Mouse (Mus musculus) liver, embryonic 15.5 days (tissue): ENCODE data around the gene Pdgfb. TPM values are rescaled to one million over a fixed set of nuclear protein-coding genes. Genes with fewer than 3 reads are reported as not detected.

Source experiments
- ATAC-seq: fragments of 200-750 bp; cut with Nextera tagmentation; 2 replicates; pipeline ENCODE4 v1.8.0; 2017; ENCODE audit warnings: moderate number of reproducible peaks, mild to moderate bottlenecking, moderate library complexity; ENCODE audit not compliant: insufficient read depth
- H3K27ac ChIP-seq: fragments of 300-500 bp; sonication (generic); replicated peaks from 2 replicates; pipeline ENCODE4 v1.5.1; 2015; ENCODE audit warnings: mild to moderate bottlenecking, inconsistent platforms
- H3K27me3 ChIP-seq: fragments of 300-500 bp; sonication (generic); 2 replicates; pipeline ENCODE4 v1.6.1; 2015; ENCODE audit warnings: mild to moderate bottlenecking, inconsistent platforms
- H3K36me3 ChIP-seq: fragments of 300-500 bp; sonication (generic); replicated peaks from 2 replicates; pipeline ENCODE4 v1.6.1; 2015; ENCODE audit warnings: moderate library complexity, mild to moderate bottlenecking, inconsistent platforms
- H3K4me1 ChIP-seq: fragments of 300-500 bp; sonication (generic); replicated peaks from 2 replicates; pipeline ENCODE4 v1.6.1; 2015; ENCODE audit warnings: inconsistent platforms
- H3K4me2 ChIP-seq: fragments of 300-500 bp; sonication (generic); 2 replicates; pipeline ENCODE4 v1.6.1; 2015; ENCODE audit warnings: moderate library complexity, mild to moderate bottlenecking, inconsistent platforms
- H3K4me3 ChIP-seq: fragments of 300-500 bp; sonication (generic); replicated peaks from 2 replicates; pipeline ENCODE4 v1.5.1; 2015; ENCODE audit warnings: mild to moderate bottlenecking, inconsistent platforms
- H3K9ac ChIP-seq: fragments of 300-500 bp; sonication (generic); 2 replicates; pipeline ENCODE4 v1.6.1; 2015; ENCODE audit warnings: moderate library complexity, mild to moderate bottlenecking, inconsistent platforms
- H3K9me3 ChIP-seq: fragments of 300-500 bp; sonication (generic); replicated peaks from 2 replicates; pipeline ENCODE4 v1.6.1; 2016; ENCODE audit warnings: inconsistent platforms
- WGBS: fragments of 180-500 bp; shearing (Covaris S2); methylation state at CpG from one replicate; pipeline ENCODE4 v1.1.7; 2015; ENCODE audit warnings: mixed read lengths; ENCODE audit not compliant: insufficient replicate concordance; 5-methylcytosine and 5-hydroxymethylcytosine counted together
- polyA plus RNA-seq: library from polyadenylated mRNA; unstranded; fragments of >200 nt; fragmentation: Nextera tagmentation; extraction: Ambion mirVana; gene quantifications from 2 replicates; pipeline ENCODE4 v1.2.1, GENCODE M21; 2015

Gene Pdgfb
- polyA plus RNA-seq, 1 experiment from 2014 or later = 0.51 TPM

DNA sequence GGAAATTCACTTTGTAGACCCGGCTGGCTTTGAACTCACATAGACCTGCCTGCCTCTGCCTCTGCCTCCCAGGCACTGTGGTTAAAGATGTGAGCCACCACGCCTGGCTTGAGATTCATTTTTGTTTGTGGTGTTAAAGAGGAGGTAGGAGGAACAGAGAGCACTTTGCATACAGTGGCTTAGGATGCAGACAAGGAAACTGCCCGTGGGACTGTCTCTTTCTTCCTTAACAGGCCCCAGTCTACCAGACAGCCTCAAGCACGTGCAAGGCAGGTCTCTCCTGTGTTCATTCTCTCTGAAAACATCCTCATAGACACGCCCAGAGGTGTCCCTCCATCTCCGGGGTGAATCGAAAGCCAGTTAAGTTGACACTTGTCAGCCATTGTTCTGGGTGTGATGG is 19.6 kb upstream of the Pdgfb start:
- H3K9me3 ChIP-seq = 0 out of 2 replicates have a peak, but pooled peaks cover 5% of the 10 kb centered on the region
- whole genome bisulfite sequencing = 48% methylated on average over 7 of the region's 7 CpGs
- no peaks in the 10 kb centered on the region for H3K36me3 ChIP-seq
- no peak for ATAC-seq
- no peak overlapping the region for H3K27ac ChIP-seq
- no peaks in the 10 kb centered on the region; the same call in 1 of the 2 replicates for H3K4me1 ChIP-seq
- H3K4me3 ChIP-seq = no peak overlapping the region
- H3K27me3 ChIP-seq = no peaks in the 10 kb centered on the region
- no peak overlapping the region for H3K9ac ChIP-seq
- no peak overlapping the region for H3K4me2 ChIP-seq

DNA sequence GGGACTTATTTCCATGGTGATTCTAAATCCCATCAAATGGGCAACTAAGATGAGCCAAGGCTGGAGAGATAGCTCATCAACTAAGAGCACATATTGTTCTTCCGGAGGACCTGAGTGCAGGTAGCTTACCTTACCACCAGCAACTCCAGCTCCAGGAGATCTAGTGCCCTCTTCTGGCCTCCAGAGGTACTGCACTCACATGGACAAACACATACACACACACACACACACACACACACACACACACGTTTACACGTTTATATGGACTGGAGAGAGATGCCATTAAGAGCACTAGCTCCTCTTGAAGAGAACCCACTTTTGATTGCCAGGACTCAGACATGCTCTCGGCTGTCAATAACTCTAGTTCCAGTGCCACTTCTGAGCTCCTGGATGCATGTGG is 16.4 kb upstream of the Pdgfb start:
- Histone ChIP-seq H3K4me3 (no peak overlapping the region), H3K9me3 (0 out of 2 replicates have a peak, but pooled peaks cover 5% of the 10 kb centered on the region), H3K4me1 (peaks cover 3% of the 10 kb centered on the region; the same call in 1 of the 2 replicates), H3K4me2 (no peak overlapping the region), H3K9ac (no peak overlapping the region), H3K27ac (no peak overlapping the region), H3K36me3 (no peaks in the 10 kb centered on the region), H3K27me3 (no peaks in the 10 kb centered on the region)
- 71% methylated on average over 4 of the region's 4 CpGs for WGBS
- no peak for ATAC-seq

DNA sequence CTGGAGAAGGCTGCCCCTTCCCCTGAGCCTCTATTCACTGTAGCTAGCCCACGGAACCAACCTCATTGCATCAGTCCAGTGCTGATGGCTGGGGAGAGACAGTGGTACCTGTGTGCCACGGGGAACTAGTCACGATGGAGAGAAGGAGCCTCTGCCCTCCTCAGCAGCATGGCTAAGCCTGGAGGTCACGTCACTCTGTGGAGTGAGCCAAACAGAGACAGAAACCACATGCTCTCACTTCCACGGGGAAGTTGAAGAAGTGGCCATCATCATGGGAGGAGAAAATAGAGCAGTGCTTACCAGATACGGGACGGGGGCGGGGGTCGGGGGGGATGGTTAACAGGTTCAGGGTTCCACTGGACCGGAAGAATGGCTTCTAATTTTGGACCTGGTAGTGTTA is 15.6 kb upstream of the Pdgfb start:
- 54% methylated on average over 10 of the region's 10 CpGs for WGBS

DNA sequence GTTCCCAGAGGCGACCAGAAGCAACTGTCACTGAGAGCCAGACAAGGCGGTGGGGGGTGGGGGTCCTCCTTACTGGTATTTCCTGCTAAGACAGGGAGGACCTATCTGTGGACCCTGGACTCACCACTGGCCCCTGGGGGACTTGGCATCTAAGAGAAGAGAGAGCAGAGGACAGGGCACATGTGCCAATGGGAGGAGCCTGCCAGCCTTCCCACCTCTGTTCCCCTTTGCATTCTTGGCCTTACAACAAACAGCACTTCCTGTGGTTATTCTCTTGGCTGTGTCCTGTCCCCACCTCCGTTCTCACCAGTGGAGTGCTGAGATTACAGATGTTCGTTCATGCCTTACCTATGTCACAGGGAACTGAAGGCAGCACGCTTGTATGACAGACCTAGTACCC is 14.1 kb upstream of the Pdgfb start:
- 33% methylated on average over 5 of the region's 5 CpGs for WGBS
- Histone ChIP-seq H3K9me3 (0 out of 2 replicates have a peak, but pooled peaks cover 5% of the 10 kb centered on the region), H3K27ac (no peak overlapping the region), H3K4me2 (no peak overlapping the region), H3K4me1 (peaks cover 6% of the 10 kb centered on the region; the same call in 1 of the 2 replicates), H3K4me3 (no peak overlapping the region), H3K36me3 (no peaks in the 10 kb centered on the region), H3K27me3 (no peaks in the 10 kb centered on the region), H3K9ac (no peak overlapping the region)
- ATAC-seq = no peak

More for the DNA sequence above, 15.6 kb upstream of the Pdgfb start:
- no peak for ATAC-seq
- Histone ChIP-seq H3K9me3 (0 out of 2 replicates have a peak, but pooled peaks cover 5% of the 10 kb centered on the region), H3K27me3 (no peaks in the 10 kb centered on the region), H3K9ac (no peak overlapping the region), H3K4me2 (no peak overlapping the region), H3K4me1 (peaks cover 6% of the 10 kb centered on the region; the same call in 1 of the 2 replicates), H3K27ac (no peak overlapping the region), H3K36me3 (no peaks in the 10 kb centered on the region), H3K4me3 (no peak overlapping the region)

DNA sequence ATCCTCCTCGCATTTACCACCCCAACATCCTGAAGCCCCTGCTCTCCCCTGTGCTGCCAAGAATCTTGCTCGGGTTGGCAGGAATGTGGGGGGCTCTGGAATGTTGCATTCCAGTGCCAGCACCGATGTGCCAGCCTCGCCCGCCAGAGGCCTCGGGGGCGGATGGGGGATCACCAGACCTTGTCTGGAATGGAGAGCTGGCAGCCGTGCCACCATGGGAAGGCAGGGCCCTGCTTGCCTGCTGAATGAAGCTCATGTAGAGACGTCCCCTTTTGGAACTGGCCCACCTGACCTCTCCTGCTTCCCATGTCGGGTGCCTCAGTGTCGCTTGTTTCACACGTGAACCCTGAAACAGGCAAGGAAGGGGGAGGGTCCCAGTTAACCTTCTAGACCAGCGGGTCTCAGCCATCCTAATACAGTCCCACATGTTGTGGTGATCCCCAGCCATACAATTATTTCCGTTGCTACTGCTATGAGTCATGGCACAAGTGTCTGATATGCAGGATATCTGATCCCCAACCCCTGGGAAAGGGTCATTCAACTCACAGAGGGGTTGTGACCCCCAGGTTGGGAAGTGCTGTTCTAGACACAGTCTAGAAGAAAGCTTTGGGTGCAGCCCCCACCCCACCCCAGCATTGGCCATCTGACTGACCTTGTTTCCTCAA is 12.0 kb upstream of the Pdgfb start:
- no peak overlapping the region for H3K4me2 ChIP-seq
- peaks cover 6% of the 10 kb centered on the region; the same call in 1 of the 2 replicates for H3K4me1 ChIP-seq
- 0 out of 2 replicates have a peak, but pooled peaks cover 5% of the 10 kb centered on the region for H3K9me3 ChIP-seq
- no peak for ATAC-seq
- no peaks in the 10 kb centered on the region for H3K36me3 ChIP-seq
- H3K27ac ChIP-seq = no peak overlapping the region
- H3K4me3 ChIP-seq = no peak overlapping the region
- H3K9ac ChIP-seq = no peak overlapping the region
- 68% methylated on average over 14 of the region's 14 CpGs for WGBS
- H3K27me3 ChIP-seq = no peaks in the 10 kb centered on the region

DNA sequence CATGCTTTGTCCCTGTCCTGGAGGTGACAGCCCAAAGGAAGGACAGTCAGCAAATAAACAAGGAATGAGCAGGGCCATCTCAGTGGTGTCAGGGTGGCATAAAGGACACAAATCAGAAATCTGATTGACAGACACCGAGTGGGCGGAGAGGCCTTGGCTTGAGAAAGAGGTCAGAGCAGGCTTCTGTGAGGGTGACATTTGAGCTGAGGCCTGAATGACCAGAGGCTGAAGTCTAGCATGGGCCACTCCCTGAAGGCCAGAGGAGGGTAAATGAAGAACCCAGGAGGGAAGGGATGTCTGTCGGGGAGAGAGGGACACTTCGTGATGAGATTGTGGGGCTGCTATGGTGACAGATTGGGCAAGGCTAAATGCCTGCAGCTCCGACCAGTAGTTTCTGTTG is 11.3 kb upstream of the Pdgfb start:
- Histone ChIP-seq H3K4me1 (peaks cover 6% of the 10 kb centered on the region; the same call in 1 of the 2 replicates), H3K4me3 (no peak overlapping the region), H3K36me3 (no peaks in the 10 kb centered on the region), H3K27ac (no peak overlapping the region), H3K27me3 (no peaks in the 10 kb centered on the region), H3K4me2 (no peak overlapping the region), H3K9me3 (0 out of 2 replicates have a peak, but pooled peaks cover under 1% of the 10 kb centered on the region), H3K9ac (no peak overlapping the region)
- WGBS = 57% methylated on average over 5 of the region's 5 CpGs
- no peak for ATAC-seq

DNA sequence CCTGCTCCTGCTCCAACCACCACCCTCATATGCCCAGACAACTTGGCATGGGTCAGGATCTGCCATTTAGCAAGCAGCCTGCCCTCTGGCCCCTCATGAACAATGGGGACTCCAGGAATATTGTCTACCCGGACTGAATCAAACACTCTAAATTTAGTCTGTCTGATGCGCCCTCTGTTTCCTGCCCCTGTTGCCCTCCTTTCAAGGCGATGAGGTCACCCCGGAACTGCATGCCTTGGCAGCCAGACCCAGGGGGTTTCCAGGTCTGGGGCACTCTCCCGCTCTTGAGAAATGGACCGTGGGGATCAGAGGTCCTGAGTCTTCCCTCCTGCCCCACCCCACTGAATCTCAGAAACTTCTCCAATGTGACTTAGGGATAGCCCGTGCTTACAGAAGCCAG is 10.8 kb upstream of the Pdgfb start:
- no peaks in the 10 kb centered on the region for H3K9me3 ChIP-seq
- H3K4me1 ChIP-seq = peaks cover 6% of the 10 kb centered on the region; the same call in 1 of the 2 replicates
- no peaks in the 10 kb centered on the region for H3K36me3 ChIP-seq
- H3K4me2 ChIP-seq = no peak overlapping the region
- 51% methylated on average over 7 of the region's 7 CpGs for WGBS
- no peak overlapping the region for H3K9ac ChIP-seq
- H3K27me3 ChIP-seq = no peaks in the 10 kb centered on the region
- no peak for ATAC-seq
- no peak overlapping the region for H3K27ac ChIP-seq
- H3K4me3 ChIP-seq = no peak overlapping the region

DNA sequence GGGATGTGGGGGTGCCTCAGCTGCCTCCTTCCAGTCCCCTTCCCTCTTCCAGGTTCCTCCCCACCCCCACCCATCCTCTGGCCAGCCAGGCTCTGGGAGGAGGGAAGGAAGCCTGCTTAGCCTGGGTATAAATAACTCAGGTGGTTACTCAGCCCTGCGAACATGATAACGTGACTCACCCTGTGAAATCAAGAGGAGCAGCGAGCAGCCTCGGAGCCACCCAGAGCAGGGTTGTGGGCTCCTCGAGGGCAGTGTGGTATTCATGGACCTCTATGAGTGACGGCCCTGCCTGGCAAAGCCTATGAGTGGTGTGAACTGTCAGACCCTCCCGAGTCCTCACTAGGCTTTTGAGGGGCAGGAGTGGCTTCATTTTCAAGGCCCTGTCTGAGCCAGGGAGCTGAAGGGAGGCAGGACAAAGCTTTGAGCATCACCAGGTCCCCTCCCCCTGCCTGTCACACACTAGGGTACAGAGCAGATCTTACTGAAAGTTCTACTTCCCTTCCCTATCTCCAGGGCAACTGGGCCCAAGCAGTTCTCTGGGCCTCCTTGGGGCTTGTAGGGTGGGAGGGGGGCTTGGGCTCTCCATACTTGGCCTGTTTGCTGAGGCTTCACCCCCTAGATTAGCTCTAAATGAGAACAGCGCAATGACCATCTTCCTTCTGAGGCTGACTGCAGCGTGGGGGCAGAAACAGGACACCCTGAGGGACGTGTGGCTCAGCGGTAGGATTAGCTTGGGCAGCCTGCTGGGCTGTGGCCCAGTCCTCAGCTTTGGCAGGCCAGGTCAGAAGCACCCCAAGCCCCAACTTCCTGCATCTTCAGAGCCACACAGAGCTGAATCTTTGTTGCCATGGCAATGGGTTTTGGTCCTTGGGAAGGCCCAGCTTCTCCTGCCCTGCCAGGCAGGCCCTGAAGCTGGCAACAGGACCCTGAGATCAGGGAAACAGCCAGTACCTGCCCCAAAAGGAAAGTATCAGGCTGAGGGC is 9.8 kb upstream of the Pdgfb start:
- no peak for ATAC-seq
- no peaks in the 10 kb centered on the region for H3K36me3 ChIP-seq

DNA sequence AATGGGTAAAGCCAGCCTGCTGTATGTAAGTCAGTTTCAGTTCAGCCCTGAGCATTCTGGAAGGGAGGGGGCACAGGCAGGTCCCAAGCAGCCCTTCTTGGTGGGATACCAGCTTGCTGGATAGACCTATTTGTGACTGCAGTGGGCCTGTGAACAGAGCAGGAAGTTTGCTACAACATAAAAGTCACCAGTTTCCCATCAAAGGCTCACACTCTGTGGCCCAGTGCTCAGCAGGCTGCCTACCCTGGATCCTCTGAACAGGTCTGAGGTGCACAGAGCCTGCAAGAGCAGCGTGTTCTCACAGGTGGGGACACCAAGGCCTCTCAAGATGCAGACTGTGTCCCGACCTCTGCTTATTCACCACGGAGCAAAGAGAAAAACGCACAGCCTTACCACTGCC is 5.7 kb upstream of the Pdgfb start:
- Histone ChIP-seq H3K36me3 (no peaks in the 10 kb centered on the region), H3K4me2 (no peak overlapping the region), H3K4me3 (no peak overlapping the region), H3K9me3 (no peaks in the 10 kb centered on the region), H3K9ac (no peak overlapping the region), H3K27ac (no peak overlapping the region), H3K27me3 (peaks cover 16% of the 10 kb centered on the region), H3K4me1 (no peaks in the 10 kb centered on the region; the same call in 1 of the 2 replicates)
- WGBS = 65% methylated on average over 4 of the region's 4 CpGs
- no peak for ATAC-seq

More for the DNA sequence above, 9.8 kb upstream of the Pdgfb start:
- no peak overlapping the region for H3K9ac ChIP-seq
- H3K4me1 ChIP-seq = peaks cover 6% of the 10 kb centered on the region; the same call in 1 of the 2 replicates
- WGBS = 39% methylated on average over 11 of the region's 11 CpGs
- H3K4me2 ChIP-seq = no peak overlapping the region
- no peaks in the 10 kb centered on the region for H3K27me3 ChIP-seq
- H3K4me3 ChIP-seq = no peak overlapping the region
- H3K27ac ChIP-seq = no peak overlapping the region
- H3K9me3 ChIP-seq = no peaks in the 10 kb centered on the region

DNA sequence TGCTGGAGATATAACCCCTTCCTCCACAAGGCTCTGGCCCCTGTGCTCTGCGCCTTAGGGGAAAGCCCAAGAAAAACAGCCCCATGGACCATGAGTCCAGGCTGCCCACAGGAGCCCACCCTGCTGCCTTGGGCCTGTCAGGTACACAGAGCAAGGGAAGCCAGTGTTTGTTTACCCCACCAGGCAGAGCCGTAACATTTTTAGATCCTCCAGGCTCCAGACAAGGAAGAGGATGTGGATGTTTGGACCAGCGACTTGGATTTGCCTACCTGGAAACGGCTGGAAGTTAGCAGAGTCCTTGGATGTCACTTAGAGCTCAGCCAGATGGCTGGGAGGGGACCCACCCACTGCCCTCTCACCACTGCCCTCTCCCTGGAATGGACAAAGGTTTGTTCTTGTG is 4.8 kb upstream of the Pdgfb start:
- Histone ChIP-seq H3K4me2 (no peak overlapping the region), H3K27ac (no peak overlapping the region), H3K4me3 (no peak overlapping the region), H3K9ac (no peak overlapping the region), H3K36me3 (no peaks in the 10 kb centered on the region), H3K27me3 (peaks cover 25% of the 10 kb centered on the region), H3K9me3 (no peaks in the 10 kb centered on the region), H3K4me1 (0 out of 2 replicates have a peak, but pooled peaks cover under 1% of the 10 kb centered on the region)
- WGBS = 55% methylated on average over 4 of the region's 4 CpGs
- ATAC-seq = no peak

DNA sequence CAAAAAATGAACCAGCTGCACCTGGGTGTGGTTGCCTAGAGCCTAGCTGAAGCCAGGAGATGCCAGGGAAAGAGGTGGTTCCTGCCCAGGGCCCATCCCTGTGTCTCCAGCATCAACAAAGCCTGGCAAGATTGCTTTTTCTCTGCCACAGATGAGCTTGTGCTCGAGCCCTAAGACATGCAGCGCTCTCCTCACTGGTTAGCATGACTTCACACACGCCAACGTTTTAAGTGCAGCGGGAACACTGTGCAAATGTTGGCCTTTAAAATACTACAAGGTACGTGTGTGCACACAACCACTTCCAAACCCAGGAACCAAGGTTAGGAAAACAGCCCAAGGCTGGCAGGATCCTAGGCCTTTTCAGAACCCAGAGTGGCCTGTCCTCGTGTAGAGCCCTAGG is 4.4 kb upstream of the Pdgfb start:
- no peak for ATAC-seq
- Histone ChIP-seq H3K9ac (no peak overlapping the region), H3K4me2 (no peak overlapping the region), H3K4me3 (no peak overlapping the region), H3K27me3 (peaks cover 29% of the 10 kb centered on the region), H3K27ac (no peak overlapping the region), H3K9me3 (no peaks in the 10 kb centered on the region), H3K4me1 (0 out of 2 replicates have a peak, but pooled peaks cover 3% of the 10 kb centered on the region), H3K36me3 (no peaks in the 10 kb centered on the region)
- WGBS = 62% methylated on average over 7 of the region's 7 CpGs
